Mouse (Mus musculus): ENCODE data around the gene Nacc2.

GRCm38 (mm10) chr2:26011420-26011819 is 111.6 kb downstream of the Nacc2 start:
- TF ChIP-seq CTCF (IDR thresholded peaks at IDR 0.05; ENCODE audit: low read depth), result no peak
- no peak for TF ChIP-seq EP300 (optimal IDR thresholded peaks at IDR 0.05)

Measured in stomach, postnatal 0 days (tissue).